Comparison of ENCODE assay signal across 8 mouse cellular contexts in genomic region chr2:92183613-92184076, GRCm38 (mm10).
A peak's percentile ranks its signal among the peaks of the same experiment; 100 is the strongest.
DNase-seq lines count a peak whose midpoint lies in the region; ATAC-seq lines count a peak whose summit lies in the region.

No protein-coding gene starts in this region.

- peak overlapping the region; percentile 99 for H3K27ac ChIP-seq in hindbrain, embryonic 13.5 days

- H3K4me3 ChIP-seq in hindbrain, embryonic 13.5 days = peak overlapping the region; percentile 74

- H3K4me2 ChIP-seq in hindbrain, embryonic 13.5 days = peak overlapping the region; percentile 84

- H3K4me1 ChIP-seq in hindbrain, embryonic 13.5 days (replicated peaks) = peaks cover 30% of the 10 kb centered on the region

- 0% methylated on average over 18 of the region's 40 CpGs for WGBS in hindbrain, embryonic 13.5 days

- no peaks in the 10 kb centered on the region for H3K27me3 ChIP-seq in hindbrain, embryonic 13.5 days

- ATAC-seq in hindbrain, embryonic 13.5 days (ENCODE audit: low FRiP score) = peak; percentile 88

- DNase-seq in R1 (ENCODE audit: low read depth, low spot score) = peak; percentile 91
- DNase-seq in cerebellum, postnatal 14 days = peak; percentile 95 to 96
- peak; percentile 85 for DNase-seq in frontal cortex, postnatal 14 days (ENCODE audit: low spot score in 2 of 2)
- DNase-seq in layer of hippocampus, postnatal 25 days (ENCODE audit: extremely low spot score in 1 of 2, low spot score in 1 of 2) = peak; percentile 85 to 92
- DNase-seq in lung, postnatal 14 days = peak; percentile 93
- peak; percentile 95 for DNase-seq in ovary, postnatal 36 days (ENCODE audit: low spot score)
- DNase-seq in thymus, postnatal 14 days = peak; percentile 96

- H3K9ac ChIP-seq in hindbrain, embryonic 13.5 days = peak overlapping the region; percentile 90

- no peaks in the 10 kb centered on the region for H3K36me3 ChIP-seq in hindbrain, embryonic 13.5 days

- no peaks in the 10 kb centered on the region for H3K9me3 ChIP-seq in hindbrain, embryonic 13.5 days

Comparison
In these comparisons a context has a peak if more than half of its experiments do, and no peak if none do; other contexts are left out.
1. Peak in every context shown above with its lines: DNase-seq, ATAC-seq, H3K4me3 ChIP-seq and H3K27ac ChIP-seq.